Mouse (Mus musculus) C3H10T1/2 (cell line): Measurements from ENCODE around the gene Castor1. TPM values are rescaled to one million over a fixed set of nuclear protein-coding genes. Genes with fewer than 3 reads are reported as not detected.

ENCODE experiments used
- polyA plus RNA-seq, 2 experiments: library from polyadenylated mRNA; unstranded; fragments of >200 nt; fragmentation: generic; extraction: Trizol; gene quantifications; one replicate each; pipeline ENCODE4 v1.2.1; 2012; ENCODE audit warnings: missing spikeins in 2 of 2

Gene Castor1
- polyA plus RNA-seq = 1 to 10 TPM; 1.7 to 3.0 TPM

GRCm38 (mm10) chr11:4217914-4218629, at the start of gene Castor1:
Gene Castor1 (plus strand): TSS chr11:4218225.

DNA sequence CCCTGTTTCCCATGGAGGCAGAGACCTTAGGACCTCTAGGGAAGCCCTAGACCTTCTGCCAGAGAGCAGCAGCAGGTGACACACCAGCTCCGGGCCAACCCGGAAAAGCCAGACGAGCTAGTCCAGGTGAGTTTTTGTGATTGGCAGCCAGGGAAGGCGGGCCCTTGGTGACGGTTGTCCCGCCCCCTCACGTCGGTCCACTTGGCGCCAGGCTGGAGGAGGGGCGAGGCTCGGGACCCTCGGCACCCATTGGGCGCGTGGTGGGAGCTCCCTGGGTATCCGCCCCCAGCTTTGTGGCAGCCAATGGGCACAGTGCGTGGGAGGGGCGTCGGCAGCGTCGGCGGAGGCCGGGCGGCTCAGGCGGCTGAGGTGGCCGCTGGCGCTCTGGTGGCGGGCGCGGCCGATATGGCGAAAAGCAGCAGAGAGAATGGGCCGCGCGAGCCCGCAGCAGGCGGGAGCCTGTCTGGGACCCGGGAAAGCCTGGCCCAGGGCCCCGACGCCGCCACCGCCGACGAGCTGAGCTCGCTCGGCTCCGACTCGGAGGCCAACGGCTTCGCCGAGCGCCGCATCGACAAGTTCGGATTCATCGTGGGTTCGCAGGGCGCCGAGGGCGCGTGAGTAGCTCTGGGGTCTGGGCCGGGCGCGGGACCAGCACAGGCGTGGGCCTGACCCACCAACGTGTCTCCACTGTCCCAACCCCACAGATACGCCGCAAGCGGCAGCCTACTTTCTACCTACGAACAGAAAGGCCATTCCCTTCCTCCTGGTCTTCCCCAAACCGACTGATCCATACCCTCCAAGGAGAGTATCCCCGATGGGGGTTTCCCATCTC, 31.3 kb upstream of the Castor1 start, which contains the start of gene Tbc1d10a:
Tbc1d10a (plus strand) TSS at position 304 of the 832 bp plus-strand sequence.

GRCm38 (mm10) chr11:4235665-4236545, 17.9 kb downstream of the Castor1 start, which contains the start of gene Osm:
Gene Osm (plus strand): TSS chr11:4236420.

GRCm38 (mm10) chr11:4256846-4257607, 39.0 kb downstream of the Castor1 start, which contains the start of gene Lif:
Gene Lif (plus strand): TSS chr11:4257557.

Other genes with a start within 250 kb of the Castor1 start
- under 1 TPM; 0.02 to 0.05 TPM for gene 4930556J24Rik, start 241.4 kb upstream of the Castor1 start, polyA plus RNA-seq
- gene Gal3st1, start 234.6 kb upstream of the Castor1 start, polyA plus RNA-seq = under 1 TPM; 0.02 to 0.17 TPM
- not detected for gene Sec14l4, start 186.8 kb upstream of the Castor1 start, polyA plus RNA-seq
- gene Sec14l3, start 153.4 kb upstream of the Castor1 start, polyA plus RNA-seq = not detected
- gene Mtfp1, start 122.8 kb upstream of the Castor1 start, polyA plus RNA-seq = 1 to 10 TPM in 1 of 2 experiments, under 1 TPM in 1; 0.39 to 1.1 TPM
- under 1 TPM; 0.05 to 0.20 TPM for gene Sec14l2, start 94.8 kb upstream of the Castor1 start, polyA plus RNA-seq
- gene Rnf215, start 83.0 kb upstream of the Castor1 start, polyA plus RNA-seq = 10 to 100 TPM in 1 of 2 experiments, 1 to 10 TPM in 1; 8.1 to 38.3 TPM
- gene Ccdc157, start 57.9 kb upstream of the Castor1 start, polyA plus RNA-seq = 10 to 100 TPM in 1 of 2 experiments, 1 to 10 TPM in 1; 1.4 to 11.9 TPM
- 10 to 100 TPM; 33.7 to 44.0 TPM for gene Sf3a1, start 57.9 kb upstream of the Castor1 start, polyA plus RNA-seq
- gene Tbc1d10a, start 31.4 kb upstream of the Castor1 start, polyA plus RNA-seq = 10 to 100 TPM; 20.9 to 44.1 TPM
- not detected for gene Osm, start 18.2 kb downstream of the Castor1 start, polyA plus RNA-seq
- under 1 TPM; 0.62 to 0.68 TPM for gene Lif, start 39.3 kb downstream of the Castor1 start, polyA plus RNA-seq
- gene Hormad2, start 222.9 kb downstream of the Castor1 start, polyA plus RNA-seq = under 1 TPM; 0.05 to 0.13 TPM